Mouse (Mus musculus): ENCODE data around the gene Frrs1.
"Not testable (repeated sequence)": the region's sequence is repeated elsewhere in the genome, so short reads cannot be mapped to it uniquely, and the experiment has no call there.

DNA sequence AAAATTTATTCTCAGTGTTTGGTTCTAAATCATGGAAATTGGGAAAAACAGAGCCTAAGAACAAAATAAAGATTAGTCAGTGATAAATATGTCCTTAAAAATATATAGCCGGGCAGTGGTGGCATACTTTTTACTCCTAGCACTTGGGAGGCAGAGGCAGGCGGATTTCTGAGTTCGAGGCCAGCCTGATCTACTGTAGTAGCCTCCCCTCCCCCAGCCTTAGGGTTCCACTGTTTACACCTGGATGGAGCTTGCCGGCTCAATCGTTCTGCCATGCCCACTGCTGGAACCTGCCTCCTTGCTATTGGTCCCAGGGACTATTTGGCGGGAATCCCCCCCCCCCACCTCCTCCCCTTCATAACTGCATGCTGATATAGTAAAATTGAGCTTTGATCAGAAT is 48.9 kb upstream of the Frrs1 start:
- TF ChIP-seq POLR2A (IDR thresholded peaks at IDR 0.05; ENCODE audit: low read depth, low read length); CTCF (conservative IDR thresholded peaks at IDR 0.05; ENCODE audit: insufficient read depth, insufficient read length, low read depth, low read length): not testable (repeated sequence)
